Mouse (Mus musculus) Muller cell, postnatal 12 days (primary cell): ENCODE data around the gene Hes6.

Experiments
- DNase-seq: peaks from one replicate; pipeline ENCODE4 v3.0.0-alpha.2; 2015; ENCODE audit errors: inconsistent ontology term

Hes6 gene

DNA sequence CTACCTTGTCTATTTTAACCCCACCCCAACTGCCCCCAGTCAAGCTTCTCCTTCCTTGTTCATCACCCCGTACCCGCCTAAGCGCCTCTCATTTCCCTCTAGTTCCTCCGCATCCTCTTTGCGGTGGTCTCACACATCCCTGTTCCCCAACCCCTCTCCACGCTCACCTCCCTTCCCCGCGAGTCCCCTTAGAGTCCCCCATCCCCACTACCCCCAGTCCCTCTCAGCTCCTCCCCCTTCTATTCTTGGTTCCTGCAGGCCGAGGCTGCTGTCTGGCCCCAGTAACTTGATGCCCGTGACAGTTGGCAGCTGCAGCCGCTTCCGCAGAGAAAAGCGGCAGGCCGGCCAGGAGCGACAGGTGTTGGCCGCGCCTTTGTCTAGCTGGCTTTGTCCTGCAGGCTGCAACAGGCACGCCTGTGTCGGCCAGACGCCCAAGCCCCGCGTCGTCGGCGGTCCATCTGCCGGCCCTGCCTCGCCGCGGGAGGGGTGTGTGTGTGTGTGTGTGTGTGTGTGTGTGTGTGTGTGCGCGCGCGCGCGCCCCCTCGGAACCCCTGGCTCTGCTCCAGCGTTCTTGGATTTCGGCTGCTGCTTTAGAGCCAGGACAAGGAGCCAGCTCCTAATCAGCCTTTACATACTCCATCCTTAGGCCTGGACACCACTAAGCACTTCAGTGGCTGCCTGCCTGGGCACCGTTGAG, at the start of gene Hes6:
Gene Hes6 (minus strand): TSS at position 141 of the 697 bp plus-strand sequence.
- peak; percentile 88 for DNase-seq

DNA sequence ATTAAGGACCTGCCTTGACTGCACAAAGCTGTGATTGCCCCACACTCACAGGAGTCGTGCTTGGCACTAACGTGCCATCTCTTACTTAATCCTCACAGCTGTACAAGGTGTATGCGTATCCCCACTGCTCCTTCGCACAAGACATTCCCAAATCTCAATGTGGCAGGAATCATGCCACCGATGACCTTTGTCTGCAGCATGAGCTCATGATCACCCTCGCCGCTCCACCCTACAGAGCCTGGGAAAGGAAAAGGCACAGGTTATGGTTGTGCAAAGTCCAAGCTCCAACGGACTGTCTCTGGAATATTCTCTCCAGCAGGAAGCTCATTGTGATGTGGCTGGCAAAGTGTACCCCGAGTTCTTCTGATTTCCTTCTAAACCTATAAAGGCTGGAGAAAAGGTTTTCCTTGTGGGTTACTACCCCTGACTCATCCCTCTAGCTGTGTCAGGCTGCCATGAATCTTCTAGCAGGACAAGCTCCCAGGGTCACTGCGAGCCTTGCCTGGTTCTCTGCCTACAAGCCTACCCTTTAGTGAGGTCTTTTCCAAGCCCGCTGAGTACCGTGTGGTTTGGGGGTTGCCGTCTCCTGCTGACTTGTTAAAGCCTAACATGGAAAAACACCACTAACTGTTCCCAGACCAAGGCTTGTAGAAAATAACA, 49.6 kb upstream of the Hes6 start:
- no peak for DNase-seq

DNA sequence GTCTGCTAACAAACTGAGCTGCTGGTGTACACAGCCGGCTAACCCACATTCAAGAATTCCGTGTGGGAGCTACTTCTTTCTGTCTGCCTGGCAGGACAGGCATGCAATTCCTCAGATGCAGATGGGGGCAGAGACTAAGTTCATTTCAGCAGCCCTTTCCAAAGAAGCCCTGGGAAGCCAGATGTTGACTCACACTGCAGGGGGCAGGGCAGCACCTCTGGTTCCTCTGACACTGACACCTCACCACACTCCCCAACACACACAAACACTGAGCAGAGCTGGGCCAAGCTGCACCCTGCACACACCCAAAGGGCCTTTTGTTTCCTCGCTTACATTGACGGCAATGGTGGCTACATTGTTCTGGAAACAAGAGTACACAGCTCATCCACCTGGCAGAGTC, 46.7 kb upstream of the Hes6 start:
- DNase-seq: no peak

DNA sequence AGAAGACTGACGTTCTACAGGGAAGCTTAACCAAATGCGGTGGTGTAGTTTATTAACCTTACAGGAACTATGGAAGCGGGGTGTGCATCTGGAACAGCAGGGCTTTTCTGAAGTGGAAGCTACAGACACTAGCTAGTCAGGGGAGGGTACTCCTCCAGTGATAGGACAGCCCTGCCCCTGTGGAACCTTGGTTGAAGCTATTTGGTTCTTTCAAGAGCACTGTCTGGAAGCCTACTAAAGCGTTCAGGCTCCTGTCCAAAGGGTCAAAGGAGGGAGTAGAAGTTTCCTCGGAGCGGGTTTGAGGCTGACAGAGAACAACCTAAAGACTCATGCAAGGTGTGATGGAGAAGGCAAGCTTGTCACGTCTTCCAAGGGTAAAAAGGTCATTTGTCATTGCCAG, 46.2 kb upstream of the Hes6 start:
- DNase-seq: no peak

DNA sequence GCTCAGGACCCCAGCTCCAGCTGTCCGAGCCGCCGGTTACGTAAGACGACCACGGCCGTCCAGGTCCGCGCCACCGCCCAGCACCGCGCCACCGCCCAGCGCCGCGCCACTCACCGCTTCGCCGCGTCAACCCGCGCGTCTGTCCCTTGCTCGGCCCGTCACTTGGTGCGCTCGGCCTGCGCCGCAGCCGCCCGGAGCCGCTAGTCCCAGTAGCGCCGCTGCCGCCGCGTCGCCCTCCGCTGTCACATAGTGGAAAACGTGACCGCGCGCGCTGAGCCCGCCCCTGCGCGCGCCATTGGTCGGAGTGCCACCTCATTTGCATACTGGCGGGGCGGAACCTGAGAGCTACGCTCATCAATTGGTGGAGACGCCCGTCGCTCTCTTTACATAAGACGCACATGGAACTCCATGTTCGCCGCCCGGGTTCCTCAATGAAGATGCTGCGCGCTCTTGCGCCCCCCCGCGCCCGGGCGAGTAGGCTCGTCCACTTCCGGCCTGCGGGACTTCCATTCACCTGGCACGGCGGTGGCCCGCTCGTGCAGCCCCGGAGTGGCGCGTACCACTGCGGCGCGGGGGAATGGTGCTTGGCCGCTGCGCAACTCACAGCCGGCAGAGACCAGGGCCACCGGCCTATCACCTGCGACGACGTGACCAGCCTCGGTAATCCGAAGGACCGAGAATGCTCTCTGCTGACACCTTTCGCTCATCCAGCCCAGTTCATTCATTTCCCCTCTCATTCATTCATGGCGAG, 45.4 kb upstream of the Hes6 start, which contains the start of gene Per2:
Gene Per2 (minus strand): TSS at position 266 of the 751 bp plus-strand sequence.
- peak; percentile 100 for DNase-seq

DNA sequence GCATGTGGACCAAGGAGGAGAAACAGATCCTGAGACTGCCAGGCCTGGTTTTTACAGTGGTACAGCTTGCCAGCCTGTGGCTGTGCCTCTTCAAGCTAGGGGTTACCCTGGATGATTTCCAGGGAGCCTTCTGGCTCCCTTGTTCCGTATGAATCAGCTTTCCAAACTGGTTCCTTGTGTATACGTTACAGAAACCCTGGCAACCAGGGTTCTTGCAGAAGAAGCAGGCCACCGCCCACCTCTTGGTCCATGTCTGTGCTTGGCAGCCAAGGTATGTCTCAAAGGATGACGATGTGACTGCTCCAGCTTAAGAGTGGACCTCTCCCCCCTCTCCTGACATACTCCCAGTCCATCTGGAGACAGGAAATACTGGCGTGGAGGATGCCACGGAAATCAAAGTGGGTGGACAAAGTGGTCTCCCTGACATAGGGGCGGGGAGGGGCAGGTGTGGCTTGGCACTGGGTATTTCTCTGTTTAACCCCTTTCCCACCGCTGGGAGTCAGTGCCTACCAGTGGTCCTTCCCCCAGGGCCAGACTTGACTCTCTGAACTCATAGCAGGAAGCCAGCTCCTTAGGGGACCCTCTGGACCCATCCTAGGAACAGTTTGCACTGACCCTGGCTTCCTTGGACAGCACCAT, 44.5 kb upstream of the Hes6 start:
- peak; percentile 82 for DNase-seq

DNA sequence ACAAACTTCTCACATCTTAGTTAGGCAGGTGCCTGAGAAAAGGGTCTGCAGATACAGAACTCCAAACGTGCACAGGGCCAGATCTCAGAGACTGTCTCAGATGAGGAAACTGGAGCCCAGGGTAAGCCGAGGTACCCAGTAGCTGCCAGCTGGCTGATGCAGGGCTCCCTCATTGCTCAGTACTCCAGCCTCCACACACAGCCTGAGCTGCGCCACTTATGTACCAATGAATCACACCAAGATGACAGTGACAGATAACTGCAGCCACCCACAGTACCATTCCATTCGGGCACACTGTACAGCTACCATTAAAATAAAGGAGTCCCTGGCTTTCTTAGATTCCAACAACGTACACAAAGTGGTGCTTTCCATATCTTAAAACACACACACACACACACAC, 43.9 kb upstream of the Hes6 start:
- no peak for DNase-seq

DNA sequence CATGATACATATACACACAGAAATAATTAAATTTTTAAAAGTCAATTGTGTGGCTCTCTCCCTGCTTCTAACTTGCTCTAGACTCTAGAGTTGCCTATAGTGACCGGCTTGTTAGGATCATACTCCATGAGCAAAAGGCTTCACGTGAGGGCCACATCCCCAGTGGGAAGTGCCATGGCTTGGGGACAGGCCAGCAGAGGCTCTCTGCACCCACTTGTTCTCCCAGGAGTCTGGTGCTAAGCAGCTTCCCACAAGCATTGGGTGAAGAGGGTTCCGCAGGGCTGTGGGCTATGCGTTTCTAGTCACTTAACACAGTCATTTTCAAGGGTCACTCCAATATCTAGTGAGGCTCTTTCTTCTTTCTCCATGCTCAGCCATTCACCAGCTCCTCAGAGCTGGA, 43.3 kb upstream of the Hes6 start:
- no peak for DNase-seq

DNA sequence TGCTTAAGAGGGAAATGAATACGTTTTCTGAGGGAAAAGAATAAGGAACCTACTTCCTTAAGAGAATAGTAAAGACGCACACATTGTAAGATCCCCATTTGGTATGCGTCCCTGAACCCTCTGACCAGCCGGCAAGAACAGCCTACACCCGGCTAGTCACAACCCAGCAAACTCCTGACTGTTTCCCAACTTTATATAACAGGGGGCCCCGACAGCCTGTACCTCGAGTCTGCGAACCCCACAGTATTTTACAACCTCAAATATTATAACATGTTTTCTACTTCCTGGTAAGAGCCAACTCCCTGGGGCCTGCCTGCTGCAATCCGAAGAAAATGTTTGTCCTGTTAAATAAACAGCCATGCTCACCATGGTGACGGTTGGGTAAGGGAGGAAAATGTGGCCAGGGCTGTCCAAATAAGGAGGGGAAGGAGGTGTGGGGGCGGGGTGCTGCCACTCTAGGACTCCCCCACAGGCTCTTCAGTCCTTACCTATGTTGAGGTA, 42.5 kb upstream of the Hes6 start:
- DNase-seq: peak; percentile 79

DNA sequence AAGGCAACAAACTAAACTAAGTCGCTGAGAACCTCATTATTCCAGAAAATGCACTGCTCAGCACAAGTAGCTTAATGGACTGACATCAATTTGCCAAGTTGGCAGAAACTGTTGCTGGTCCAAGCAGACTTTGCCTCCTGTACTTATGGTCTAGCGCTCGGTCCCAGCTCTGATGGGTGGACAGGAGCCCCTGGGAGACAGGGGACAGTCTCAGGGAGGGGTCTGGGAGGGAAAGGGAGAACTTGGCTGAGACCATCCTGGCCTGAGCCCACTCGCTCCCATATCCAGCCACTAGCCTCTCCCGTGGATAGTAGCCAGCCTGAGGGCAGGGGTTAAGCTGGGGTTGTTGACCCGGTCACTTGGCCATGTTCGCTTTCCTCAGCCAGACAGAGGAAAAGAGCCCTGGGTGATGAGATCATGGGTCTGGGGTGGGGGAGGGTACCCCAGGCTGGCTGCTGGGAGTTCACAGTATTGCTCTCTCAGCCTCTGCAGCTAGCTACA, 41.9 kb upstream of the Hes6 start:
- DNase-seq: peak; percentile 82

DNA sequence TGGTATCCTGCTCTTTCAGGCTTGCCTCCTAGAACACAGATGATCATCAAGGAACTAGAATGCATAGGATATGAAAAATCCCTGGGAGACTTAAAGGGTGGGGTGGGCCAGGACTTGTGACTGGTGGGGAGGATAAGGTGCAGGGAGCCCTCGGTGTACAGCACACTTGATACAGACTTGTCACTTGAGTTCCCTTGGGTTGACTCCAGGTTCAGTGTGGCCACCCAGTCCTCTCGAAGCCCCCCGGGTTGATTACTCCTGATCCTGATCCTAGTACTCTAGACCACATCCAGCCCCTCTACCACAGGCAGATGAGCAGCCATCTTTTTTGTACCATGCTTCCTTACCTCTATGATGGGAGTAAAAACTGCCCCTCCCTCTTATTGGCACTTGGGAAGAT, 41.1 kb upstream of the Hes6 start:
- no peak for DNase-seq

DNA sequence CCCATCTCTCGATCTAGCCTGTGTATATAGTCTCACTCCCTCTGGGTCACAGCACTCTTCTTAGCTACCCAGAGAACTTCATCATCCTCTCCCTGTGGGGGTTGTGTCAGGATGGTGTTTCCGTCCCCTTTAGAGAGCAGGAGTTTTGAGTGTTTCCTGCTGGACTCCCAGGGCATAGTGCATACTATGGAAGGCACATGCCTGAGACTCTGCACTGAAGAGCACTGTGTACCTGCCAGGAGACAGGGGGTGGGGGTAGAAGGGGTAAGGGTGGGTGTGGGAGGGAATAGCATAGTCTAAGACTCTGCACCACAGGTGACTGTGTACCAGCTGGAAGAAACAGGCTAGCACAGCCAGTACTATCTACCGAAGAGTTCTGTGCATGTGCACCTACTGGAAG, 40.5 kb upstream of the Hes6 start:
- DNase-seq: no peak

DNA sequence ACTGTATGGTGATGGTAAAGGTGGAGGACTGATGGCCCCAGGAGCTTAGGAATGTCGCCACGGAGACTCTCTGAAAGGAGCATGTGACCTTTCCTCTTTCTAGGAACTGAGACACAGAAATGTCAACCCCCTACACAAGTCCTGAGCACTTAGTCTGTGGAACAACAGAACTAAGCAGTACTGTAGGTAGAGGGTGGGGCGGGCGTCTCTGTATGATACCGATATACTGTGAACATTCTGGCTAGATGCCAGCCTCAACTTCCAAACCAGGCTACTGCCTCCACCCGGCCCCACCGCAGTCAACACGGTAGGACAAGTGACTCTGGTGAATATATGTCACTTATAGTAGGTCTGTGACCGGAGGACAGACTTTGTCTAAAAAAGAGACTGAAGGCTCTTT, 40.1 kb upstream of the Hes6 start:
- no peak for DNase-seq

DNA sequence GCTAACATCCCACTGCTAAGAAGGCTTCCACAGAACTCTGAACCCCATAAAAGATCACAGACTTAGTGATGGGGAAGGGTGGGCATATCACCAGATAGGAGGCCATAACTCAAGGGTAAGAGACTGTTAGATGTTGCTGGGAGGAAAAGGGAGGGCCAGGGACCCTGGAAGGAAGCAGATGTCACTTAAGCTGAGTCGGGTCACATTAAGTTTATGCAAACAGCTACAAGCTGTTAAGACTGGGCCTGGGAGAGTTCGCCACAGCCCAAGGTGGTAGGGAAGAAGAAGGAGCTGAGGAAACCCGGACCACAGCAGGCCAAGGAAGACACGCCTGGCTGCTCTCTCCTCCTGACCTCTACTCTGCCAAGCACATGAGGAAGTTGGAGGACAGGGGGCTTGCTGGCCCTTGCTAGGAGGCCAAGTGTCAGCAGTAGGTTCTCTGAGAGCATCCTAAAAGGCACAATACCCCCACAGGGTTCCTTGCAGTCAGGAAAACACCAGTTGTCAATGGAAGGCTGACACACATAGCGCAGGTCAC, 37.8 kb upstream of the Hes6 start:
- no peak for DNase-seq

DNA sequence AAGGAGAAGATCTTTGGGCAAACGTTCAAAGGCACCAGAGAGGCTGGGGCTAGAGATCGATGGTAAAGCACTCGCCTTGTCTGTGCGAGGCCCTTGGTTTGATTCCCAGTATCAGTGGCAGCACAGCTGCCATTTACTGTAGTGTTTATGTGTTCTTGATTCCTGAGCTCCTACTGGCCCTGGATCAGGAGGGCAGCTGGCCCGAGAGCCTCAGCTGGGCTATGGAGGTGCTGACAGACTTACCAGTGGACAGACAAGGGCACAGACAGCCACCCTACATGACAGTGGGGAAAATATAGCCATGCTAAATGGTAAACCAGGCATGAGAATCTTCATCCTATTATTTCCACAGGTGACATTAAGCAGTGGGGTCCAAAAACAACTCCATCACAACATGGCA, 37.0 kb upstream of the Hes6 start:
- DNase-seq: no peak

DNA sequence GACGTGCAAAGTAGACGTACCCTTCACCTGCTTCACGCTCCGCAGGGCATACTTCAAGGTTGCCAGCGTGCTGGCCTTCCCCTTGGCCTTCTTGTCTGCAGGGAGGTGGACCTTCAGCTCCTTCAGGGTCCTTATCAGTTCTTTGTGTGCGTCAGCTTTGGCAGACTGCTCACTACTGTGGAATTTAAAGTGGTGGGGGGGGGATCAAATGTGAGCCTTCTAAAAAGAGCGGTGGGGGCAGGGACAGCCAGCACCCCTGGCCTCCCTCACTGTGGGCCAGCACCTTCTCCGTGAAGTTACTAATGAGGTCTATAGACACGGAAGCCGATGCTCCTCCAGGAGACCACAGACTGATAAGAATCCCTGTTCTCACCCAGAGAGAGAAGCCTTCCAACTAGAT, 34.9 kb upstream of the Hes6 start:
- no peak for DNase-seq

DNA sequence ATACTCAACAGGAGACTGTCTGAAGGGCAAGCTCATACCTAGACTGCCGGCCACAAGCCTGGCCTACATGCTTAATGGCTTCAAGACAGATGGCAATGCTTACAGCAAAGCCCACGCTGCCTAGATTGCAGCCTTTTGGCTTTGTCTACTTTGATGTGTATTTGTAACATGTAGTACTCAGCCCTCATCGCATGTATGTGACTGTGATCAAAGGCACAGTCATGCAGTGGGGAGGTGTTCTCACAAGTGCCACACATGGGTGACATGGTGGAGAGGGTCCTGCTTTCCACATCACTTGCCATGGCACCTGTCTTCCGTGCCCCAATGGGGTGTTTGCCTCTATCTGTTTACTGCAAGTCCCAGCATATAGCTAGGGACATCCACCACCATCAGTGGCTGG, 32.7 kb upstream of the Hes6 start:
- no peak for DNase-seq

DNA sequence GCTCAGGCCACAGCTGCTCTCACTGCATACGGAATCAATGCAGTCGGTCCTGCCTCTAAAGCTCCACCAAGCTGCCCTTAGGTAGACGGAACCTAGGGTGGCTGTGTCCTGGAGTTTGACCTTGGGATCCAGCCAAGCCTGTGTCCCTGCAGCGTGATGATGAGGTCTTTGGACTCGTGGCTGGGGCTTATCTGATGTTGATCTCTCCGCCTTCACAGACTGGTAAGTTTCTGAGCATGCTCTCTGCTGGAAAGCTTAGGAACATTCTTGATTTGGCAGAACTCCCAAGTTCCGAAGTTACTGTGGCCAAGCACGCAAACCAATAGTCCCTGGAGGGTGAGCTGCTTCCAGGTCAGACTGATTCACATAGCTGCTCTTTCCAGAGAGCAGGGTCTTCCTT, 32.2 kb upstream of the Hes6 start:
- DNase-seq: no peak

DNA sequence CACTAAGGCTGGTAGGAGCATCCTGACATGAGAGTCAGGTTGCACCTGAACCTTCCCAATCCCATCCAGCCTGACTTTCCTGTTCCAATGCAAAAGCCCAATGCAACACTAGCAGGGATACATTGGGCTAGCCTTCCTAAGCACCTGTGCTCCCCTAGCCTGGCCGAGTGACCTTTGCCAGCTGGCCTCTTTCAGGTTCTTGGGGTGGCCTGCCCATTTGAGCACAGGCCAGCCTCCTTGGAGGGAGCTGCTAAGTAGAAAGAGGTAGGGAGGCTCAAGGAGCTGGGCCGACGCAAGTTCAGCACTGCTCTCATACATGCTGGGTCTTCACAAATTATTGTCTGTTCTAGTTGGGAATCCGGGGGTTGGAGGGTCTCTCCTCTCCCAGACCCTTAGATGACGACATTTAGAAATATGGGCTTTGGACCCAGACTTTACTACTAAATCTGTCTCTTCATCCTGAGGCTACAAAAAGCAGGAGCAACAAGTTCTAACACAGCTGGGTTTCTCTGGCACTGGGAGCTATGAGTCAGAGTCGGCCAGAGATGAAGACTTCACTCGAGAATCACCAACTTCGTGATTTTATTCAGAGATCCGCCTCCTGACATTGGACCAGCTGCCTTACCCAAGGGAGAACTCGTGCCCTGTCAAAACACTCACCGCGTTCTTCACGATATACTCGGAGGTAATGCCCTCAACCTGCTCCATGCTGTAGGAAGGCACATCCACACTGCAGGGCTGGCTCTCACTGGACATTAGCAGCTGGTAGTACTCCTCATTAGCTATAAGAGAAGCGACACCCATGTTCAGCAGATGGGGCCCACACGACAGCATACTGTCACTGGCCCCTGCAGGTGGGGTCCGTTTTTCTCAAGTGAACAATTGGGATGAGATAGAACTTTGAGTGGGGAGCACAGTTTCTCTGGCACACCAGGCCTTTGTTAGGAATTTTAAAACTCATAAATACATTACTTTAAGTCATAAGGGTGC, 31.3 kb upstream of the Hes6 start:
- no peak for DNase-seq

DNA sequence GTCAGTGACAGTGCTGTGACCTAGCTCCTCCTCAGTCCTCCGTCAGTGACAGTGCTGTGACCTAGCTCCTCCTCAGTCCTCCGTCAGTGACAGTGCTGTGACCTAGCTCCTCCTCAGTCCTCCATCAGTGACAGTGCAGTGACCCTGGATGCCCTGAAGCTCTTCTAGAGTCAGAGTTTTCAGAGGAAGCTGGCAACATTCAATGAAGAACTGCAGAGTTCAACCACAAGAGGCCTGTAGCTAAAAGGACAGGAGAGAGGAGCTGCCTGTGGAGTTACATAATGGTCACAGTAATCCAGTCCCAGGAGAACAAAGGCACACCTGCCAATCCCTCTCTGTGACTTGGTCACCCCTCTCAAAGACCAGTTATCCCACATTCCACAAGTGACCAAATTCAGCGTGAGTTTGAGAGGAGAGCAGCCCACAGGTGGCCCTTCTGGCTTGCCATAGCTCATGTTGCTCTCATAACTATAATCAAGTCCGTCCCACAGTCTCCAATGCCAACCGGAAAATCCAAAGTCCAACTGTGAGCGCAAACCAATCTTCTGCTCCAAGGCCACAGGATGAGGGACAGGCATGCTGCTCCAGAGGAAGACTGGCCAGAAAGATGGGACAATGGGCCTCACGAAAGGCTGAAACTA, 28.6 kb upstream of the Hes6 start:
- no peak for DNase-seq
